In the genomic region with DNA sequence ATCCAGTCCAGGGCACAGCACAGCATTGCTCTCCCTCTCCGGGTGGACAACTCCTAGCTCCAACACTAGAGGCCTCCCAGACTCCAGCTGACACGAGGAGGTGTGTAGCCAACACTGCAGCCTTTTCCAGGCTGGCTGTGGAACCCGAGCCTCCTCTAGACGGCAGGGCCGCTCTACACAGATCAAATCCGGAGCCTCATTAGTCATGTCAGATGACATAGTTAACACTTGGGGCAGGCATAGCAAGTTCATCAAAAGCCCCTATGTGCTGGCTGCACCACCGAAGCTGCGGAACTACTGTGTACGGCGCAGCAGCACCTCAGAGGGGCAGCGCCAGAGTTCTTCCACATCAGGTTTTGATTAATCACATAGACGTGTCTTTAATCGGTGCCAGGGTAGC, we compare ENCODE assay signal across 9 mouse cellular contexts. TPM values are rescaled to one million over a fixed set of nuclear protein-coding genes. Genes with fewer than 3 reads are reported as not detected.
DNase-seq lines count a peak whose midpoint lies in the region; ATAC-seq lines count a peak whose summit lies in the region.
"Had no signal": no experiment of that assay in that cellular context is flagged by ENCODE, and none has a peak within 500 bp of the region (broad histone marks: within the 10 kb centered on the region; RNA-seq: fewer than 3 reads in every experiment).

No protein-coding gene starts in this region.

- H3K36me3 ChIP-seq in midbrain, embryonic 13.5 days = no peaks in the 10 kb centered on the region
- no peaks in the 10 kb centered on the region for H3K36me3 ChIP-seq in midbrain, embryonic 16.5 days (ENCODE audit: control insufficient read depth, insufficient read depth, low read length)
- H3K36me3 ChIP-seq in forebrain, embryonic 11.5 days (ENCODE audit: control insufficient read depth, insufficient read depth, low read length) = no peaks in the 10 kb centered on the region
- no peaks in the 10 kb centered on the region for H3K36me3 ChIP-seq in hindbrain, embryonic 14.5 days (replicated peaks; ENCODE audit: control insufficient read depth, insufficient read depth)
- H3K36me3 ChIP-seq: liver, embryonic 15.5 days had no signal

- H3K27ac ChIP-seq in midbrain, embryonic 13.5 days = no peak overlapping the region
- no peak overlapping the region for H3K27ac ChIP-seq in midbrain, embryonic 16.5 days (ENCODE audit: low read length)
- no peak overlapping the region for H3K27ac ChIP-seq in forebrain, embryonic 11.5 days (ENCODE audit: low read depth, low read length)
- no peak overlapping the region for H3K27ac ChIP-seq in hindbrain, embryonic 14.5 days
- H3K27ac ChIP-seq: liver, embryonic 15.5 days had no signal

- no peaks in the 10 kb centered on the region for H3K27me3 ChIP-seq in midbrain, embryonic 13.5 days
- no peaks in the 10 kb centered on the region for H3K27me3 ChIP-seq in midbrain, embryonic 16.5 days (ENCODE audit: control insufficient read depth, insufficient read depth, low read depth, low read length)
- no peaks in the 10 kb centered on the region for H3K27me3 ChIP-seq in forebrain, embryonic 11.5 days (ENCODE audit: control insufficient read depth, insufficient read depth, low read length)
- H3K27me3 ChIP-seq in hindbrain, embryonic 14.5 days (ENCODE audit: control insufficient read depth, insufficient read depth, low read length) = no peaks in the 10 kb centered on the region
- H3K27me3 ChIP-seq: liver, embryonic 15.5 days had no signal

- no peaks in the 10 kb centered on the region for H3K4me1 ChIP-seq in midbrain, embryonic 13.5 days (replicated peaks)
- H3K4me1 ChIP-seq in midbrain, embryonic 16.5 days (ENCODE audit: control insufficient read depth, insufficient read depth, low read length) = no peaks in the 10 kb centered on the region
- no peaks in the 10 kb centered on the region for H3K4me1 ChIP-seq in forebrain, embryonic 11.5 days (replicated peaks; ENCODE audit: control insufficient read depth, insufficient read depth, low read length)
- no peaks in the 10 kb centered on the region for H3K4me1 ChIP-seq in hindbrain, embryonic 14.5 days (replicated peaks; ENCODE audit: control insufficient read depth, insufficient read depth, low read length)

- ATAC-seq in midbrain, embryonic 13.5 days = 0 out of 2 replicates have a peak, but pooled peaks have one; percentile 50
- no peak for ATAC-seq in midbrain, embryonic 16.5 days
- no peak for ATAC-seq in forebrain, embryonic 11.5 days (replicated peaks; ENCODE audit: low FRiP score)
- ATAC-seq in hindbrain, embryonic 14.5 days (ENCODE audit: low FRiP score) = peak; percentile 55; the same call in 1 of the 2 replicates
- no peak for ATAC-seq in erythroblast, adult 5-6 weeks (replicated peaks; ENCODE audit: low FRiP score, poor library complexity, severe bottlenecking)

- no peak overlapping the region for H3K9ac ChIP-seq in midbrain, embryonic 13.5 days (replicated peaks)
- no peak overlapping the region for H3K9ac ChIP-seq in midbrain, embryonic 16.5 days (ENCODE audit: low read depth, low read length)
- no peak overlapping the region for H3K9ac ChIP-seq in forebrain, embryonic 11.5 days (ENCODE audit: low read length)
- H3K9ac ChIP-seq in hindbrain, embryonic 14.5 days = no peak overlapping the region
- H3K9ac ChIP-seq: liver, embryonic 15.5 days had no signal

- no peak overlapping the region for H3K4me2 ChIP-seq in midbrain, embryonic 13.5 days (replicated peaks)
- no peak overlapping the region for H3K4me2 ChIP-seq in midbrain, embryonic 16.5 days (ENCODE audit: low read length)
- no peak overlapping the region for H3K4me2 ChIP-seq in forebrain, embryonic 11.5 days (ENCODE audit: low read depth, low read length, severe bottlenecking)
- no peak overlapping the region for H3K4me2 ChIP-seq in hindbrain, embryonic 14.5 days (replicated peaks)
- H3K4me2 ChIP-seq: liver, embryonic 15.5 days had no signal

- DNase-seq in forebrain, embryonic 11.5 days (ENCODE audit: low spot score) = peak; percentile 65
- DNase-seq in hindbrain, embryonic 14.5 days (ENCODE audit: low spot score) = no peak
- peak; percentile 32 for DNase-seq in lung, postnatal 14 days
- no peak for DNase-seq in right cerebral cortex, adult 18-20 months
- no peak for DNase-seq in ovary, adult 18-20 months (ENCODE audit: low spot score)

- no peak overlapping the region for H3K4me3 ChIP-seq in midbrain, embryonic 13.5 days (replicated peaks)
- no peak overlapping the region for H3K4me3 ChIP-seq in midbrain, embryonic 16.5 days (ENCODE audit: low read depth, low read length)
- H3K4me3 ChIP-seq in forebrain, embryonic 11.5 days (ENCODE audit: low read depth, low read length) = no peak overlapping the region
- no peak overlapping the region for H3K4me3 ChIP-seq in hindbrain, embryonic 14.5 days (replicated peaks; ENCODE audit: low read length)
- H3K4me3 ChIP-seq: liver, embryonic 15.5 days had no signal

- 58% methylated on average over 13 of the region's 13 CpGs for WGBS in midbrain, embryonic 13.5 days
- 57% methylated on average over 13 of the region's 13 CpGs for WGBS in midbrain, embryonic 16.5 days
- 48% methylated on average over 13 of the region's 13 CpGs for WGBS in forebrain, embryonic 11.5 days
- WGBS in hindbrain, embryonic 14.5 days = 52% methylated on average over 13 of the region's 13 CpGs

- H3K9me3 ChIP-seq in midbrain, embryonic 13.5 days = no peaks in the 10 kb centered on the region
- no peaks in the 10 kb centered on the region for H3K9me3 ChIP-seq in midbrain, embryonic 16.5 days (replicated peaks; ENCODE audit: control insufficient read depth, low read length, poor library complexity, severe bottlenecking)
- no peaks in the 10 kb centered on the region for H3K9me3 ChIP-seq in forebrain, embryonic 11.5 days (ENCODE audit: control insufficient read depth, low read length)
- H3K9me3 ChIP-seq in hindbrain, embryonic 14.5 days (ENCODE audit: control insufficient read depth, low read length) = no peaks in the 10 kb centered on the region
- H3K9me3 ChIP-seq: liver, embryonic 15.5 days had no signal

RNA-seq across cellular contexts. Expression of a gene that starts 17.0 kb away (rescaled TPM):
- polyA plus RNA-seq in midbrain, embryonic 13.5 days (2015; fragmentation: Nextera tagmentation; extraction: Ambion mirVana) = 48.9 and 52.2 TPM in 2 replicates
- polyA plus RNA-seq in midbrain, embryonic 16.5 days (2015; fragmentation: Nextera tagmentation; extraction: Ambion mirVana) = 43.5 and 47.5 TPM in 2 replicates
- 86.1 and 89.6 TPM in 2 replicates for polyA plus RNA-seq in forebrain, embryonic 11.5 days (2014; fragmentation: Nextera tagmentation; extraction: Ambion mirVana)
- 53.6 and 59.9 TPM in 2 replicates for polyA plus RNA-seq in hindbrain, embryonic 14.5 days (2014; fragmentation: Nextera tagmentation; extraction: Ambion mirVana)
- 4.8 and 11.3 TPM in 2 replicates for total RNA-seq in erythroblast, adult 5-6 weeks (2015; ENCODE audit: low replicate concordance)
- 7.2 and 11.8 TPM in 2 replicates for total RNA-seq in erythroblast, adult 5-6 weeks (2017; ENCODE audit: low replicate concordance)

RNA-seq across cellular contexts. Expression of a gene that starts 29.3 kb away (rescaled TPM):
- 42.1 and 45.2 TPM in 2 replicates for polyA plus RNA-seq in midbrain, embryonic 13.5 days (2015; fragmentation: Nextera tagmentation; extraction: Ambion mirVana)
- polyA plus RNA-seq in midbrain, embryonic 16.5 days (2015; fragmentation: Nextera tagmentation; extraction: Ambion mirVana) = 38.8 and 40.0 TPM in 2 replicates
- 66.3 and 67.5 TPM in 2 replicates for polyA plus RNA-seq in forebrain, embryonic 11.5 days (2014; fragmentation: Nextera tagmentation; extraction: Ambion mirVana)
- 39.3 and 45.7 TPM in 2 replicates for polyA plus RNA-seq in hindbrain, embryonic 14.5 days (2014; fragmentation: Nextera tagmentation; extraction: Ambion mirVana)
- 69.6 and 81.7 TPM in 2 replicates for total RNA-seq in erythroblast, adult 5-6 weeks (2015; ENCODE audit: low replicate concordance)
- total RNA-seq in erythroblast, adult 5-6 weeks (2017; ENCODE audit: low replicate concordance) = 50.3 and 55.3 TPM in 2 replicates

Comparison
In these comparisons a context has a peak if more than half of its experiments do, and no peak if none do; other contexts are left out.
1. ATAC-seq: peak in midbrain, embryonic 13.5 days (single experiment) and hindbrain, embryonic 14.5 days (single experiment); none in midbrain, embryonic 16.5 days (single experiment), forebrain, embryonic 11.5 days (single experiment) and erythroblast, adult 5-6 weeks (single experiment).
2. DNase-seq: peak in forebrain, embryonic 11.5 days (single experiment) and lung, postnatal 14 days (single experiment); none in hindbrain, embryonic 14.5 days (single experiment), right cerebral cortex, adult 18-20 months (single experiment) and ovary, adult 18-20 months (single experiment).